Mouse (Mus musculus): ENCODE measurements around the gene Tm4sf5.
"Not testable (repeated sequence)": the region's sequence is repeated elsewhere in the genome, so short reads cannot be mapped to it uniquely, and the experiment has no call there.

Gene Tm4sf5

DNA sequence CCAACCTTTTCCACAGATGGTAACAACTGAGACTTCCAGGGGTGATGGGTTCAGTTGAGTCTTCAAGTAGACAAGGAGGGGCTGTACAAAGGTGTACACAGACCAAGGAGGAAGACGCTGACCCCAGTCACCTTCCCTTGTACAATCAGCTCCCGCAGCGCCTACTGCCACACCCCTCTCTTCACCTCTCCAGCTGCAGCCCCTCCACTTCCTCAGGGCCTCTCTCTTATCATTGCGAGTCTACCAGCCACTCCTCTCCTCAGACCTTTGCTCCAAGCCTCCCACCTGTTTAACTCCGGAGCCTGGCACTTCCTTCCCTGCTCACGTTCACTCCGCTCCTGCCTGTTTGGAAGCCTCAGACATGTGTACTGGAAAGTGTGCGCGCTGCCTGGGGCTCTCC lies at the start of gene Tm4sf5:
Tm4sf5 (plus strand) TSS at position 275 of the 400 bp plus-strand sequence.
- no peak for DNase-seq (ENCODE audit: low read depth, low spot score)

DNA sequence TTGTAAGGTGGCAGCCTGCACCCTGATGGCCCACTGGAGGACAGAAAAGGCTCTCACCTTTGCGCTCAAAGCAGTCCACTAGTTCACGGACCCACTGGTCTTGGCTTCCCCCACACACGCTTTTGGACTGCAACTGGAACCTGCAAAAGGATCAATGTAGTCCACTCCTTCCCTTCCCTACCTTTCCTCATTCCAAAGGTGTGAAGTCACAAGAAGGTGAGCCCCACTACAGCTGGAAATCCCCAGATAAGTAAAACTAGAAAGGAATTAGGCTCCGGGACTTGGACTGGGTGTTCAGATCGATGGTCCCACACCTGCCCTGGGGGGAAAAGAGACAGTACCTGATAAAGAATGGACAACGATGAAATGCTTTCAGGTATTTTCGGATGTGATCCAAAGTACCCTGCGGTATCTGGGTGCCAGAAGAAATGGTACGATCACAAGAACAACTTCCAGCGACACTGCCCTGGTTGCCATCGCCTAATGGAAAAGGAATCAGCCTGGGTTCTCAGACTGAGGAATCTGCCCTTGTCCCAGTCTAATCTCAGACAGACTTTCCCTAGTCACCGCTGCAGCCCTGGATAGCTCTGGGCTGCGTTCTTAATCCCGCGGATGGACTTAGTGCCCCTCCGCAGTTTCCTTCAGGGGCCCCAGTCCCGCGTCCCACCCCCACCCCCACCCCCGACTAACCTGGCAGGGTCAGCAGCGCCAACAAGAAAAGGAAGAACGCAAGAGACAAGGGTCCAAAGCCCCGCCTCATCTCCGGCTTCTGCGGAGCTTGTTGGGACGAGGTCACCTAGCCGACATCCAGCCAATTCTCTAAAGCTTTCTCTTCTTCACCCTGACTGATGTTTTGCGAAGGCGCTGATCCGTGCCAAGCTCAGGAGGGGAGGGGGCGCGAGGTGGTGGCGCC lies 46.1 kb upstream of the Tm4sf5 start, which contains the start of gene Zmynd15:
Zmynd15 (plus strand) TSS at position 746 of the 913 bp plus-strand sequence.
- DNase-seq (ENCODE audit: low read depth, low spot score): no peak

DNA sequence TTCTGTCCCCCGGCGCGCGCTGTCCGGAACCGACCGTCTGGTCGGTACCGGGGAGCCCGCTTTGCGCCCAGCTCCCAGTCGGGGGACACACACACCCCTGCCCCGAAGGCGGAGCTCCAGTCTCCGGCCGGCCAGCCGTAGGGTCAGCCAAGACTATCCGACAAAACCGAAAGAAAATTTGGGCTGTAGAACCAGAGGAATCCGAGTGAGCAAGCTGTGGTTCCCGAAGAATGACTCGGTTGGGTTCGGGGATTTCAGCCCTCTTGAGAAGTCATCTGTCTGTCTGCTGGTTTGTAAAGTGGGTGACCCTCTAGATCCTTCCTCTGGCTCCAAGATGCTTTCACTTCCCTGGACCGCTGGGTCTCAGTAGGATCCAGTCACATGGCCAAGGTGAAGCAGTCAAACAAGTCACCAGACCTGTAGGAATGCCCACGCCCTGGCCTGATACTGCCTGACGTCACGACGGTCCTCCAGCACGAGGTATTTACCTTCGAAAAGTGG lies 45.4 kb upstream of the Tm4sf5 start, which contains the start of gene Cxcl16:
Cxcl16 (minus strand) TSS at position 384 of the 501 bp plus-strand sequence.
- peak; percentile 9 for DNase-seq (ENCODE audit: low read depth, low spot score)

GRCm38 (mm10) chr11:70463970-70464369 lies 41.1 kb upstream of the Tm4sf5 start:
- DNase-seq (ENCODE audit: low read depth, low spot score): no peak

DNA sequence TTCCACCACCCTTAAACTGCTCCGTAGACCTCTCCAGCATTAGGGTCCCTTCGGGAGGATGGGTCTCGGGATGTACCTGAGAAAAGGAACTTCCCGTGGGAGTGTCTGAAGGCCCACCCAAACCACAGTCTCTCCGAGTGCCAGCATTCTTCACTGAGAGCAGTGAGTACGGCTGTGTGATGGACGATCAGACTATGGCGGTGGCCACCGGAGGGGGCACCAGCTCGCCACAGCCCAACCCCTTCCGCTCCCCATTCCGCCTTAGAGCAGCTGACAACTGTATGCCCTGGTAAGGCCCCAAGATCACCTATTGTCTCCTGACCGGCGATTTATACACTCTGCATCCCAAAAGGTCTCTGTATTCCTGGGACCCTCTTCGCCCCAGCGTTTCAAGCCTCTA lies 39.8 kb upstream of the Tm4sf5 start:
- DNase-seq (ENCODE audit: low read depth, low spot score): no peak

- no peak for DNase-seq (ENCODE audit: low read depth, low spot score)
Observed at GRCm38 (mm10) chr11:70465824-70466223, 39.2 kb upstream of the Tm4sf5 start.

DNA sequence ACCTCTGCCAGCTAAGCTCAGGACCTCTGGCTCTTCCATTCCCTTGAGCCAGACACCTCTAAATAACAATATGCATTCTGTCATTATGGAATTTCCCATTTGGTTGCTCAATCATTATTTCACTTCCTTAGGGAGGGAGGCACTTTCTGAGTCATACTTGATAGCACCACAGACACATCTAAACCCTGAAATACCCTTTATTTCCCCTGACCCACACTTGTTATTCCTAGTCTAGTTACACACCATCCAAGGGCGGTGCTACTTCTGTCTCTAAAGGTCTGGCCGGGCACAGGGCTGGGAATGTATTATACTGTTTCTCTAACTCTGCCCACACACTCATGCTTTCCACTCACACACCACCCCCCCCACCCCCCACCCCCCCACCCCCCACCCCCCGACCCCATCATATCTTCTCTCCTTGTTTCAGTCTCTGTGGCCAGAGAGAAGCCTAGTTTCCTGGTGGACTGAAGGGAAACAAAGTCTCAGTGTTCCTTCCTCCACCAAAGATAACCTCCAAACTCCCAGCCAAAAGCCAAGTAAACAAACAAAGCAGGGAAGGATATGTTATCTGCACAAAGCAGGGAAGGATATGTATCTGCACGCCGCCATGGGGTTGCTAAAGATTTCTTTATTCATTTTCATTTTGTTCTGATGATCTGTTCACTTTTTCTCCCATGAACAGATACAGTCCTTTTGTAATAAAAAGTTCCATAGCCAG lies 37.0 kb upstream of the Tm4sf5 start:
- DNase-seq (ENCODE audit: low read depth, low spot score): no peak

GRCm38 (mm10) chr11:70469764-70470163 lies 35.3 kb upstream of the Tm4sf5 start:
- no peak for DNase-seq (ENCODE audit: low read depth, low spot score)

GRCm38 (mm10) chr11:70472716-70473115 lies 32.3 kb upstream of the Tm4sf5 start:
- no peak for DNase-seq (ENCODE audit: low read depth, low spot score)

- DNase-seq (ENCODE audit: low read depth, low spot score): not testable (repeated sequence)
Observed at GRCm38 (mm10) chr11:70473291-70473690, 31.8 kb upstream of the Tm4sf5 start.

DNA sequence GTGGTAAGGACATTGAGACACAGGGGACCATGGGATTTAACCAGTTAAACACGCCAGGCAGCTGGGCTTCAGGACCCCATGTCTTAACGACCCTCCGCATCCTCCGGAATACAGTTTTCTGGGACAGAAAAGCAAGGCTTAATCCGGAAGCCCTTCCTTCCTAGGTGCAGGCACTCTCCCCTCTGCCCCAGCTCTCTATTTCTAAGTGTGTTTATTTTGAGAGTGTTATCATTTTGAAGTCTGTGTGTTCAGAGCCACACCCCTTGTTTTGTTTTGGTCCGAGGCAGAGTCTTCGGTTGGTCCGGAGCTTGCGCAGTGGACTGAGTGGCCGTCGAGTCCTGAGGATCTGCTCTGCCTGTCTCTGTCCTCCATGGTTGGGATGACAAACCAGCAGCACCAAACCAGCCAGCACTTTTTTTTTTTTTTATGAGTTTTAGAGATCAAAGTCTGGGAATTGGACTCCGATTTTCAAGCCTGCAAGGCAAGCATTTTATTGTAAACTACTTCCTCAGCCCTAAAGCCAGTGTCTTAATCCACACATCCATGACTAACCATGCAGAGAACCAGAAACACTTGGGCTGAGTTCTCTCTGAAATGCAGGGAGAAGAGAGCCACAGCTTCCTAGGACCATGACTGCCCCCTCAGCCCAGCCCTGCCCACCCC lies 30.0 kb upstream of the Tm4sf5 start:
- no peak for DNase-seq (ENCODE audit: low read depth, low spot score)

GRCm38 (mm10) chr11:70485498-70485897 lies 19.5 kb upstream of the Tm4sf5 start:
- DNase-seq (ENCODE audit: low read depth, low spot score): no peak

GRCm38 (mm10) chr11:70487816-70488215 lies 17.2 kb upstream of the Tm4sf5 start:
- no peak for DNase-seq (ENCODE audit: low read depth, low spot score)

DNA sequence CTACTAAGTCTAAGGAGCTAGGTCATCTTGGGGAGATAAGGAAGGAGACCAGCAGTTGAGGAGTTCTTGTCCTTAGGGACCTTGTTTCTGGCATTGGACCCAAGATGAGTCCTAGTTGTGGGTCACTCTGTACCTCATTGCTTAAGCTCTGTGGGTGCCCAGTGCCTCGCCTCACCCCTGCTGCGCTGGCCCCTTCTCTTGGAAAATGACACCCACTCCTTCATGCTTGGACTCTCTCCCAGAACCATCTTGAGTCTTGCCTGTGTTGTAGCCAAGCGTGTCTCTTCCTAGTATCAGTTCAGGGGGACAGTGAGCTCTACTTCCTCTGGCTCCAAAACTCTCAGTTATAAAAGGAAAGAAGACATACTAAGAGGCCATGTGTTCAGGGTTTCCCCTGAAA lies 15.9 kb upstream of the Tm4sf5 start:
- peak; percentile 51 for DNase-seq (ENCODE audit: low read depth, low spot score)

- peak; percentile 47 for DNase-seq (ENCODE audit: low read depth, low spot score)
Observed at GRCm38 (mm10) chr11:70489684-70490083, 15.4 kb upstream of the Tm4sf5 start.

DNA sequence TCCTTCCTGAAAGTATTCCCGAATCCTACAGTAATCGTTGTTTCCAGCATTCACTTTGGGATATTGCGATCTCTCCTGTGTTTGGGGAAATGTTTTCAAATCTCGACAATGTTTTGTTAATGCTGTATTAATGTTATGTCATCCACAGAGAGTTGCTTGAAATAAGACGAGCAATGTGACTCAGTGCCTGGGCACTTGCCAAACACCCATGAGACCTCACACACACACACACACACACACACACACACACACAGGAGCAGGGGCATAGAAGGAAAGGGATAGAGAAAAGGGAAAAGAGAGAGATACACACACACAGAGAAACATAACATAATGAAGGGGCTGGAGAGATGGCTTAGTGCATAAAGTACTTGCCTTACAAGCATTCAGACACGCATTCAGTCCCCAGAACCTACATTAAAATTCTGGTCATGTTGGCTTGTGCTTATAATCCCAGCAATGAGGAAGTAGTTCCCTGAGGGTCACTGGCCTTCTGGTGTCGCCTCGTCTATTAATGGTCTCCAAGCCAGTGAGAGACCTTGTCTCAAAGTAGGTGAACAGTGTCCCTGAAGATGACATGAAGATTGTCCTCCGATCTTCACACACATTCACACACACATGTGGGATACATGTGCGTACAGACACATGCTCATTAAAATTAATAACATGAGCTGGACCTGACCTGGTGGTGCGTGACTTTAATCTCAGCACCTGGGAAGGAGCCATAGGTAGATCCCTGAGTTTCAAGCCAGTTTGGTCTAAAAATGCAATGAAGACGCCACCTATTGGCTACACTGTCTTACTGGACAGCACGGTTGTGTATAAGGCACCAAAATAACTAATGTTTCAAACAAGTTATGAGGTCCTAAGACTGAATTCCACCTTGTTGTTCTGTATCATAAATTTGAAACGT lies 5.2 kb upstream of the Tm4sf5 start:
- DNase-seq (ENCODE audit: low read depth, low spot score): peak; percentile 10

DNA sequence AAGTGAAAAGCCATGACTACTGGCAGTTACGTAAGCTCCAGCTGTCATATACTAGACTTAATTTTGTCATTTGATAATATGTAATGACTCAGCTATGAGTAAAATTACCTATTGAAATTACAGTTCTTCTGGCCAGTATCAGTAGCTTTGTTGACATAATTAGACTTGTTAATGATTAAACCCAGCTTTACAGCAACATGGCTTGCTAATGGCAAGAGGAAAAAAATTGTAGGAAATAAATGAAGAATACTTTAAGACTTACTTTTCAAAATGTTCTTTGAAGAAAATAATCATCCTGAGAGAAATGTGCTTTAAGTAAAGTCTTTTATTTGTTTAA lies 4.6 kb upstream of the Tm4sf5 start:
- DNase-seq (ENCODE audit: low read depth, low spot score): no peak

- DNase-seq (ENCODE audit: low read depth, low spot score): no peak
Observed at GRCm38 (mm10) chr11:70502018-70502417, 3.0 kb upstream of the Tm4sf5 start.

GRCm38 (mm10) chr11:70506385-70506784 lies 1.3 kb downstream of the Tm4sf5 start:
- DNase-seq (ENCODE audit: low read depth, low spot score): peak; percentile 59

DNA sequence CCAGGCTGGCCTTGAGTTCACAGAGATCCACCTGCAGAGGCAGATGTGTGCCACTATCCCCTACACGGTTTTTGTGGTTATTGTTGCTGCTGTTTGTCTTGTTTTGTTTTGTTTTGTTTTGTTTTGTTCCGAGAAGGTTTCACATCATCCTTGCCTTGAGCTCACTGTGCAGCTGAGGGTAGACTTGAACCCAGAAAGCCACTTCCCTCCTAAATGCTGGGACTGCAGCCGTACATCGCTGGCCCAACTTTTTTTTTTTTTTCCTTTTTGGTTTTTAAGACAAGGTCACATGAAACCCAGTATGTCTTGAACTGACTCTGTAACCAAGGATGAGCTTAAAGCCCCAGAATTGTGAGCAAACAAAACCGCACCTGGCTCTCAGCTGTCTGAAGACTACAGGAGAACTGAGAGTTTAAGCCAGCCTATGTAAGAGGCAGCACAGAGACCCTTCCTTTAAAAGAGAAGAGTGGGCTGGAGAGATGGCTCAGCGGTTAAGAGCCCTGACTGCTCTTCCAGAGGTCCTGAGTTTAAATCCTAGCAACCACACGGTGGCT lies 2.0 kb downstream of the Tm4sf5 start:
- no peak for DNase-seq (ENCODE audit: low read depth, low spot score)
